Mouse (Mus musculus): ENCODE data around the gene Efnb2. TPM values are rescaled to one million over a fixed set of nuclear protein-coding genes. Genes with fewer than 3 reads are reported as not detected.

The Efnb2 gene
- polyA plus RNA-seq, 1 experiment from 2014 or later: 0.68 TPM

- ATAC-seq (ENCODE audit: insufficient read depth): no peak
- no peak overlapping the region for H3K4me3 ChIP-seq (replicated peaks)
- H3K4me1 ChIP-seq (replicated peaks): no peaks in the 10 kb centered on the region
- H3K9me3 ChIP-seq (replicated peaks): no peaks in the 10 kb centered on the region
- H3K27ac ChIP-seq (replicated peaks): no peak overlapping the region
- no peak overlapping the region for H3K9ac ChIP-seq
- H3K4me2 ChIP-seq: no peak overlapping the region
- WGBS (ENCODE audit: insufficient replicate concordance): 37% methylated on average over 12 of the region's 12 CpGs
- H3K36me3 ChIP-seq (replicated peaks): no peaks in the 10 kb centered on the region
- peaks cover 26% of the 10 kb centered on the region for H3K27me3 ChIP-seq
These were observed 7.0 kb downstream of the Efnb2 start for GRCm38 (mm10) chr8:8653906-8654489.

GRCm38 (mm10) chr8:8653343-8653742 is 7.7 kb downstream of the Efnb2 start:
- no peak for ATAC-seq (ENCODE audit: insufficient read depth)
- Histone ChIP-seq H3K4me3 (replicated peaks) (no peak overlapping the region), H3K4me1 (replicated peaks) (no peaks in the 10 kb centered on the region), H3K27me3 (peaks cover 19% of the 10 kb centered on the region), H3K36me3 (replicated peaks) (no peaks in the 10 kb centered on the region), H3K27ac (replicated peaks) (no peak overlapping the region), H3K4me2 (no peak overlapping the region), H3K9ac (no peak overlapping the region), H3K9me3 (replicated peaks) (no peaks in the 10 kb centered on the region)
- 23% methylated on average over 5 of the region's 5 CpGs for WGBS (ENCODE audit: insufficient replicate concordance)

GRCm38 (mm10) chr8:8652388-8652787 is 8.7 kb downstream of the Efnb2 start:
- no peak overlapping the region for H3K9ac ChIP-seq
- H3K9me3 ChIP-seq (replicated peaks): no peaks in the 10 kb centered on the region
- no peak overlapping the region for H3K4me2 ChIP-seq
- WGBS (ENCODE audit: insufficient replicate concordance): 78% methylated on average over 4 of the region's 4 CpGs
- H3K4me3 ChIP-seq (replicated peaks): no peak overlapping the region
- H3K4me1 ChIP-seq (replicated peaks): no peaks in the 10 kb centered on the region
- peaks cover 10% of the 10 kb centered on the region for H3K27me3 ChIP-seq
- no peaks in the 10 kb centered on the region for H3K36me3 ChIP-seq (replicated peaks)
- H3K27ac ChIP-seq (replicated peaks): no peak overlapping the region
- no peak for ATAC-seq (ENCODE audit: insufficient read depth)

- no peaks in the 10 kb centered on the region for H3K4me1 ChIP-seq (replicated peaks)
- no peaks in the 10 kb centered on the region for H3K36me3 ChIP-seq (replicated peaks)
- H3K9me3 ChIP-seq (replicated peaks): no peaks in the 10 kb centered on the region
- no peaks in the 10 kb centered on the region; the same call in 1 of the 2 replicates for H3K27me3 ChIP-seq
- no peak overlapping the region for H3K4me3 ChIP-seq (replicated peaks)
- 66% methylated on average over 8 of the region's 8 CpGs for WGBS (ENCODE audit: insufficient replicate concordance)
- H3K27ac ChIP-seq (replicated peaks): no peak overlapping the region
- no peak overlapping the region for H3K4me2 ChIP-seq
- H3K9ac ChIP-seq: no peak overlapping the region
- no peak for ATAC-seq (ENCODE audit: insufficient read depth)
These were observed 11.1 kb downstream of the Efnb2 start for GRCm38 (mm10) chr8:8649944-8650343.

GRCm38 (mm10) chr8:8649536-8649935 is 11.5 kb downstream of the Efnb2 start:
- H3K9me3 ChIP-seq (replicated peaks): no peaks in the 10 kb centered on the region
- H3K27me3 ChIP-seq: no peaks in the 10 kb centered on the region
- H3K4me3 ChIP-seq (replicated peaks): no peak overlapping the region
- H3K4me2 ChIP-seq: no peak overlapping the region
- no peaks in the 10 kb centered on the region for H3K36me3 ChIP-seq (replicated peaks)
- H3K4me1 ChIP-seq (replicated peaks): no peaks in the 10 kb centered on the region
- no peak for ATAC-seq (ENCODE audit: insufficient read depth)
- no peak overlapping the region for H3K9ac ChIP-seq
- no peak overlapping the region for H3K27ac ChIP-seq (replicated peaks)
- WGBS (ENCODE audit: insufficient replicate concordance): 72% methylated on average over 3 of the region's 3 CpGs

GRCm38 (mm10) chr8:8648686-8649085 is 12.4 kb downstream of the Efnb2 start:
- no peaks in the 10 kb centered on the region for H3K27me3 ChIP-seq
- H3K4me2 ChIP-seq: no peak overlapping the region
- H3K4me1 ChIP-seq (replicated peaks): no peaks in the 10 kb centered on the region
- H3K9ac ChIP-seq: no peak overlapping the region
- H3K27ac ChIP-seq (replicated peaks): no peak overlapping the region
- ATAC-seq (ENCODE audit: insufficient read depth): no peak
- no peaks in the 10 kb centered on the region for H3K36me3 ChIP-seq (replicated peaks)
- H3K9me3 ChIP-seq (replicated peaks): no peaks in the 10 kb centered on the region
- H3K4me3 ChIP-seq (replicated peaks): no peak overlapping the region
- 64% methylated on average over 7 of the region's 7 CpGs for WGBS (ENCODE audit: insufficient replicate concordance)

GRCm38 (mm10) chr8:8647824-8648223 is 13.2 kb downstream of the Efnb2 start:
- Histone ChIP-seq H3K9me3 (replicated peaks) (no peaks in the 10 kb centered on the region), H3K36me3 (replicated peaks) (no peaks in the 10 kb centered on the region), H3K4me2 (no peak overlapping the region), H3K4me1 (replicated peaks) (no peaks in the 10 kb centered on the region), H3K9ac (no peak overlapping the region), H3K4me3 (replicated peaks) (no peak overlapping the region), H3K27ac (replicated peaks) (no peak overlapping the region), H3K27me3 (no peaks in the 10 kb centered on the region)
- WGBS (ENCODE audit: insufficient replicate concordance): 66% methylated on average over 7 of the region's 7 CpGs
- ATAC-seq (ENCODE audit: insufficient read depth): no peak

GRCm38 (mm10) chr8:8647319-8647718 is 13.7 kb downstream of the Efnb2 start:
- no peaks in the 10 kb centered on the region for H3K9me3 ChIP-seq (replicated peaks)
- no peak overlapping the region for H3K27ac ChIP-seq (replicated peaks)
- 53% methylated on average over 3 of the region's 3 CpGs for WGBS (ENCODE audit: insufficient replicate concordance)
- ATAC-seq (ENCODE audit: insufficient read depth): no peak
- H3K36me3 ChIP-seq (replicated peaks): no peaks in the 10 kb centered on the region
- no peak overlapping the region for H3K4me2 ChIP-seq
- H3K9ac ChIP-seq: no peak overlapping the region
- H3K4me3 ChIP-seq (replicated peaks): no peak overlapping the region
- H3K4me1 ChIP-seq (replicated peaks): no peaks in the 10 kb centered on the region
- H3K27me3 ChIP-seq: no peaks in the 10 kb centered on the region

GRCm38 (mm10) chr8:8644160-8644915 is 16.7 kb downstream of the Efnb2 start:
- H3K36me3 ChIP-seq (replicated peaks): no peaks in the 10 kb centered on the region
- WGBS (ENCODE audit: insufficient replicate concordance): 63% methylated on average over 11 of the region's 11 CpGs

GRCm38 (mm10) chr8:8640264-8640588 is 20.8 kb downstream of the Efnb2 start:
- Histone ChIP-seq H3K4me3 (replicated peaks) (no peak overlapping the region), H3K9me3 (replicated peaks) (no peaks in the 10 kb centered on the region), H3K27ac (replicated peaks) (no peak overlapping the region), H3K9ac (no peak overlapping the region), H3K4me1 (replicated peaks) (no peaks in the 10 kb centered on the region), H3K27me3 (no peaks in the 10 kb centered on the region), H3K4me2 (no peak overlapping the region), H3K36me3 (replicated peaks) (no peaks in the 10 kb centered on the region)
- no peak for ATAC-seq (ENCODE audit: insufficient read depth)
- 46% methylated on average over 4 of the region's 4 CpGs for WGBS (ENCODE audit: insufficient replicate concordance)

More at GRCm38 (mm10) chr8:8644160-8644915, 16.7 kb downstream of the Efnb2 start:
- H3K9me3 ChIP-seq (replicated peaks): no peaks in the 10 kb centered on the region
- H3K4me3 ChIP-seq (replicated peaks): no peak overlapping the region
- H3K4me2 ChIP-seq: no peak overlapping the region
- no peak overlapping the region for H3K27ac ChIP-seq (replicated peaks)
- H3K9ac ChIP-seq: no peak overlapping the region
- ATAC-seq (ENCODE audit: insufficient read depth): no peak
- H3K27me3 ChIP-seq: no peaks in the 10 kb centered on the region
- no peaks in the 10 kb centered on the region for H3K4me1 ChIP-seq (replicated peaks)

GRCm38 (mm10) chr8:8639569-8640263 is 21.3 kb downstream of the Efnb2 start:
- no peaks in the 10 kb centered on the region for H3K9me3 ChIP-seq (replicated peaks)
- H3K27me3 ChIP-seq: no peaks in the 10 kb centered on the region
- no peak overlapping the region for H3K4me2 ChIP-seq
- no peak for ATAC-seq (ENCODE audit: insufficient read depth)
- no peak overlapping the region for H3K27ac ChIP-seq (replicated peaks)
- H3K36me3 ChIP-seq (replicated peaks): no peaks in the 10 kb centered on the region
- no peak overlapping the region for H3K4me3 ChIP-seq (replicated peaks)
- WGBS (ENCODE audit: insufficient replicate concordance): 52% methylated on average over 8 of the region's 8 CpGs
- H3K9ac ChIP-seq: no peak overlapping the region
- H3K4me1 ChIP-seq (replicated peaks): no peaks in the 10 kb centered on the region
